Mouse (Mus musculus) E14TG2a.4 (cell line): Measurements from ENCODE around the gene Fgfr1op.
"Not testable (repeated sequence)": the region's sequence is repeated elsewhere in the genome, so short reads cannot be mapped to it uniquely, and the experiment has no call there.

ENCODE experiments used
- CTCF ChIP-seq: conservative IDR thresholded peaks from 2 replicates; pipeline ENCODE4 v1.5.1; 2014; ENCODE audit warnings: low read length
- POU5F1 ChIP-seq: IDR thresholded peaks from 2 replicates; pipeline ENCODE4 v1.6.1; 2014; ENCODE audit warnings: low read length, borderline replicate concordance

GRCm38 (mm10) chr17:8124586-8124985 is 40.7 kb upstream of the Fgfr1op start:
- TF ChIP-seq CTCF, POU5F1: not testable (repeated sequence)
